Mouse (Mus musculus): ENCODE measurements around the gene Trim30c. TPM values are rescaled to one million over a fixed set of nuclear protein-coding genes. Genes with fewer than 3 reads are reported as not detected.
A peak's percentile ranks its signal among the peaks of the same experiment; 100 is the strongest.
"Not testable (repeated sequence)": the region's sequence is repeated elsewhere in the genome, so short reads cannot be mapped to it uniquely, and the experiment has no call there.

Gene Trim30c
- polyA plus RNA-seq, 1 experiment: not detected

GRCm38 (mm10) chr7:104352717-104353599 lies 47.7 kb downstream of the Trim30c start, which contains the start of gene Trim12c:
Trim12c (minus strand) TSS chr7:104353362.
- DNase-seq: peak in 1 of 2 experiments; percentile 4
- TF ChIP-seq POLR2A (IDR thresholded peaks at IDR 0.05; ENCODE audit: borderline replicate concordance, insufficient read depth, low read length) (no peak), CTCF (IDR thresholded peaks at IDR 0.05; ENCODE audit: borderline replicate concordance, insufficient read depth, low read depth, low read length) (no peak)
- H3K27me3 ChIP-seq (ENCODE audit: control insufficient read depth, insufficient read depth, low read length): no peaks in the 10 kb centered on the region
- no peaks in the 10 kb centered on the region for H3K4me1 ChIP-seq (ENCODE audit: control insufficient read depth, insufficient read depth, low read length)
- 9% methylated on average over 14 of the region's 14 CpGs for WGBS
- H3K27ac ChIP-seq (ENCODE audit: insufficient read depth, low read length): no peak within 1 kb of the TSS
- H3K4me3 ChIP-seq (replicated peaks; ENCODE audit: insufficient read depth, low read depth, low read length): peak within 1 kb of the TSS; percentile 15

DNA sequence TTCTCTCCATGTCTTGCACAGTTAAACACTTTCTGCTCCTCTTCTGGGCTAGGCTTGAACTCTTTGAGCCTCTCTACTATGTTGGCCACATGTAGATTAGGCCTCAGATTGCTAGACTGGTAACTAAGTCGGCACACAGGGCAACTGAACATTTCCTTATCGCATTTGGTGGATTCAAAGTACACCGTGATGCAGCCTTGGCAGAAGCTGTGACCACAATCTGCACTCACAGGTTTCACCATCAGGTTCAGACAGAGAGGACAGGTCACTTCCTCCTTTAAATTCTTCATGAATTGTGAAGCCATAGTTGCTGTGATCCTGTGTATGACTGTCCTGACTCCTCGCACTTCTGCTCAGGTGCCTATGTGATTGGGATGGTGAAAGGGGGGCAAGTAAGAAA lies 52.6 kb downstream of the Trim30c start:
- H3K4me3 ChIP-seq (replicated peaks; ENCODE audit: insufficient read depth, low read depth, low read length); H3K4me1 ChIP-seq (ENCODE audit: control insufficient read depth, insufficient read depth, low read length); H3K27me3 ChIP-seq (ENCODE audit: control insufficient read depth, insufficient read depth, low read length); H3K27ac ChIP-seq (ENCODE audit: insufficient read depth, low read length); DNase-seq: not testable (repeated sequence)
- whole genome bisulfite sequencing: 82% methylated on average over 4 of the region's 4 CpGs

DNA sequence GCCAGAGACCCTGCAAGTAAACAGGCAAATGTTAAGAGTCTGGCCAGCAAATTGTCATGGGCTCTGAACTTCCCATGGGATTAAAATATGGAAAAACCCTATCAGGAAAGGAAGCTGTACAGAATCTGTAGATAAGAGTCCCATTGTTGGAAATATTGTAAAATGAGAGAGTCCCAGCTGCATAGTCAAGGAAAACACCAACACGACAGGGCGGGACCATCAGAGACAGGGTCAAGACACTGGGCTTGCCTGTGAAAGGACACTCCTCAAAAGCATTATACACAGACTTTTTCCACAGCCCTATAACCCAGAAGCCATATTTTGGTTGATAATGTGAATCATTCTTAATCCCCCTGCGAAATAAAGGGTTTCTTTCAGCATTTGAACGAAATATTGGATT lies 59.9 kb downstream of the Trim30c start:
- H3K27ac ChIP-seq (ENCODE audit: insufficient read depth, low read length); DNase-seq; H3K4me3 ChIP-seq (replicated peaks; ENCODE audit: insufficient read depth, low read depth, low read length); H3K27me3 ChIP-seq (ENCODE audit: control insufficient read depth, insufficient read depth, low read length); H3K4me1 ChIP-seq (ENCODE audit: control insufficient read depth, insufficient read depth, low read length): not testable (repeated sequence)
- 73% methylated on average over 2 of the region's 4 CpGs for WGBS

DNA sequence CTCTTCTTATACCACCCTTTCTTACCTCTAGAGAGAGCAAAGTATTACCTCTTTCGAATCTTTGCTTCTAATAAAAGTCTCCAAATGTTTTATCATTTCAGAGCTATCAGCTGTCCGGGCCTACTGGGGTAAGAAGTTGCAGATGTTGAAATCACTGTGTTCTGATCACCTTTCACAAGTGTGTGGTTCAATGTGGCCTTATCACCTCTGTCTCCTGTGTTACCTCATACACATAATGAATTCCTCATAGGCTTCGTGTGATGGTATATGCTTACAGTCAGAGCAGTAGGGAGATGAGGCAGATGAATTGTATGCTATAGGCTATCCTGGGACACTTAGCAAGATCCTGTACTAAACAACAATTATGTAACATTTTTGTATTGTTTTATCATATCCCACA lies 65.1 kb downstream of the Trim30c start:
- not testable (repeated sequence) for H3K4me3 ChIP-seq (replicated peaks; ENCODE audit: insufficient read depth, low read depth, low read length); H3K27me3 ChIP-seq (ENCODE audit: control insufficient read depth, insufficient read depth, low read length); DNase-seq; H3K27ac ChIP-seq (ENCODE audit: insufficient read depth, low read length); H3K4me1 ChIP-seq (ENCODE audit: control insufficient read depth, insufficient read depth, low read length)
- WGBS: 84% methylated on average over 3 of the region's 3 CpGs

Other genes starting within 250 kb of the Trim30c start
- 0.06 and 0.18 TPM in 2 replicates for gene Olfm5, start 236.0 kb downstream of the Trim30c start, polyA plus RNA-seq (2012; rRNA removed)
- gene Olfr648, start 217.4 kb downstream of the Trim30c start, polyA plus RNA-seq (2012; rRNA removed): 0.18 and 0.24 TPM in 2 replicates
- gene Olfr649, start 204.9 kb downstream of the Trim30c start, polyA plus RNA-seq (2012; rRNA removed): not detected in 2 replicates
- 0.55 and 0.56 TPM in 2 replicates for gene Trim6, start 182.0 kb downstream of the Trim30c start, polyA plus RNA-seq (2012; rRNA removed)
- 2.7 and 3.2 TPM in 2 replicates for gene Trim34a, start 156.4 kb downstream of the Trim30c start, polyA plus RNA-seq (2012; rRNA removed)
- gene Trim5, start 112.7 kb downstream of the Trim30c start, polyA plus RNA-seq (2012; rRNA removed): 0.28 and 0.33 TPM in 2 replicates
- gene Trim12a, start 85.4 kb downstream of the Trim30c start, polyA plus RNA-seq (2012; rRNA removed): 3.3 and 3.8 TPM in 2 replicates
- not detected in 2 replicates for gene Trim34b, start 71.4 kb downstream of the Trim30c start, polyA plus RNA-seq (2012; rRNA removed)
- 1.3 TPM in 2 replicates for gene Trim12c, start 47.5 kb downstream of the Trim30c start, polyA plus RNA-seq (2012; rRNA removed)
- gene Trim30b, start 31.0 kb downstream of the Trim30c start, polyA plus RNA-seq (2012; rRNA removed): 0.03 and 0.11 TPM in 2 replicates
- gene Trim30a, start 64.4 kb upstream of the Trim30c start, polyA plus RNA-seq (2012; rRNA removed): 1.6 TPM in 2 replicates
- gene Trim30d, start 107.0 kb upstream of the Trim30c start, polyA plus RNA-seq (2012; rRNA removed): 0.88 and 1.0 TPM in 2 replicates
- not detected in 2 replicates for gene Olfr651, start 149.3 kb upstream of the Trim30c start, polyA plus RNA-seq (2012; rRNA removed)
- not detected in 2 replicates for gene Olfr652, start 160.1 kb upstream of the Trim30c start, polyA plus RNA-seq (2012; rRNA removed)
- gene Olfr653, start 176.5 kb upstream of the Trim30c start, polyA plus RNA-seq (2012; rRNA removed): not detected in 2 replicates
- not detected in 2 replicates for gene Olfr654, start 186.2 kb upstream of the Trim30c start, polyA plus RNA-seq (2012; rRNA removed)
- 0.11 and 0.16 TPM in 2 replicates for gene Olfr655, start 200.9 kb upstream of the Trim30c start, polyA plus RNA-seq (2012; rRNA removed)
- gene Olfr656, start 213.1 kb upstream of the Trim30c start, polyA plus RNA-seq (2012; rRNA removed): not detected in 2 replicates
- not detected in 2 replicates for gene Olfr657, start 224.0 kb upstream of the Trim30c start, polyA plus RNA-seq (2012; rRNA removed)
- 0.25 and 0.52 TPM in 2 replicates for gene Olfr658, start 246.5 kb upstream of the Trim30c start, polyA plus RNA-seq (2012; rRNA removed)